Mouse (Mus musculus) forebrain, embryonic 13.5 days (tissue): ENCODE measurements around the gene Prpf39. TPM values are rescaled to one million over a fixed set of nuclear protein-coding genes. Genes with fewer than 3 reads are reported as not detected.

Experiments
- ATAC-seq: fragments of 200-750 bp; cut with Nextera tagmentation; 2 replicates; pipeline ENCODE4 v1.8.0; 2017
- H3K27ac ChIP-seq: fragments of 300-500 bp; sonication (generic); 2 replicates; pipeline ENCODE4 v1.5.1; 2015; ENCODE audit warnings: inconsistent platforms, mild to moderate bottlenecking, moderate library complexity
- H3K27me3 ChIP-seq: fragments of 300-500 bp; sonication (generic); 2 replicates; pipeline ENCODE4 v1.6.1; 2015; ENCODE audit warnings: mild to moderate bottlenecking, inconsistent platforms
- H3K36me3 ChIP-seq: fragments of 300-500 bp; sonication (generic); 2 replicates; pipeline ENCODE4 v1.6.1; 2015; ENCODE audit warnings: mild to moderate bottlenecking, inconsistent platforms; ENCODE audit not compliant: poor library complexity, severe bottlenecking
- H3K4me1 ChIP-seq: fragments of 300-500 bp; sonication (generic); 2 replicates; pipeline ENCODE4 v1.6.1; 2015; ENCODE audit warnings: inconsistent platforms
- H3K4me2 ChIP-seq: fragments of 300-500 bp; sonication (generic); 2 replicates; pipeline ENCODE4 v1.6.1; 2015; ENCODE audit warnings: inconsistent platforms, mild to moderate bottlenecking, moderate library complexity
- H3K4me3 ChIP-seq: fragments of 300-500 bp; sonication (generic); 2 replicates; pipeline ENCODE4 v1.5.1; 2015; ENCODE audit warnings: mild to moderate bottlenecking, inconsistent platforms
- H3K9ac ChIP-seq: fragments of 300-500 bp; sonication (generic); 2 replicates; pipeline ENCODE4 v1.6.1; 2015; ENCODE audit warnings: mild to moderate bottlenecking, inconsistent platforms
- H3K9me3 ChIP-seq: fragments of 300-500 bp; sonication (generic); replicated peaks from 2 replicates; pipeline ENCODE4 v1.6.1; 2016; ENCODE audit warnings: inconsistent platforms
- WGBS: fragments of 180-500 bp; shearing (Covaris S2); methylation state at CpG from one replicate; pipeline ENCODE4 v1.1.7; 2015; 5-methylcytosine and 5-hydroxymethylcytosine counted together
- polyA plus RNA-seq: library from polyadenylated mRNA; unstranded; fragments of >200 nt; fragmentation: Nextera tagmentation; extraction: Ambion mirVana; gene quantifications from 2 replicates; pipeline ENCODE4 v1.2.1, GENCODE M21; 2015

Prpf39 gene
- polyA plus RNA-seq, 1 experiment from 2014 or later, result 63.2 TPM

- Histone ChIP-seq H3K4me1 (peaks cover 40% of the 10 kb centered on the region), H3K4me2 (peak overlapping the region; percentile 93)
These were observed 36.9 kb downstream of the Prpf39 start for GRCm38 (mm10) chr12:65072911-65073610.

GRCm38 (mm10) chr12:65073611-65074178 is 37.6 kb downstream of the Prpf39 start, which contains the start of gene Fkbp3:
TSS of gene Fkbp3 (minus strand) at chr12:65074007.
- ATAC-seq, result peak; percentile 99
- WGBS, result 0% methylated on average over 49 of the region's 49 CpGs
- no peaks in the 10 kb centered on the region for H3K9me3 ChIP-seq

More at GRCm38 (mm10) chr12:65072911-65073610, 36.9 kb downstream of the Prpf39 start:
- ATAC-seq, result peak; percentile 69
- Histone ChIP-seq H3K36me3 (peaks cover 17% of the 10 kb centered on the region), H3K9me3 (no peaks in the 10 kb centered on the region), H3K9ac (peak overlapping the region; percentile 94), H3K27me3 (no peaks in the 10 kb centered on the region), H3K27ac (peak overlapping the region; percentile 94), H3K4me3 (peak overlapping the region; percentile 86)
- WGBS, result 3% methylated on average over 21 of the region's 21 CpGs

GRCm38 (mm10) chr12:65074651-65075050 is 38.5 kb downstream of the Prpf39 start:
- H3K36me3 ChIP-seq, result 0 out of 2 replicates have a peak, but pooled peaks cover 3% of the 10 kb centered on the region
- H3K4me2 ChIP-seq, result peak overlapping the region; percentile 93
- H3K9ac ChIP-seq, result 0 out of 2 replicates have a peak overlapping the region, but pooled peaks have one; percentile 68
- H3K27ac ChIP-seq, result peak overlapping the region; percentile 94; the same call in 1 of the 2 replicates
- no peaks in the 10 kb centered on the region for H3K9me3 ChIP-seq
- H3K4me3 ChIP-seq, result peak overlapping the region; percentile 86
- peaks cover 42% of the 10 kb centered on the region for H3K4me1 ChIP-seq
- no peaks in the 10 kb centered on the region for H3K27me3 ChIP-seq
- WGBS, result 40% methylated on average over 7 of the region's 7 CpGs
- no peak for ATAC-seq

More at GRCm38 (mm10) chr12:65073611-65074178, 37.6 kb downstream of the Prpf39 start, which contains the start of gene Fkbp3:
- H3K36me3 ChIP-seq, result peaks cover 10% of the 10 kb centered on the region
- H3K27me3 ChIP-seq, result no peaks in the 10 kb centered on the region
- H3K4me1 ChIP-seq, result peaks cover 42% of the 10 kb centered on the region
- peak within 1 kb of the TSS; percentile 94 for H3K27ac ChIP-seq
- peak within 1 kb of the TSS; percentile 94 for H3K9ac ChIP-seq
- H3K4me2 ChIP-seq, result peak within 1 kb of the TSS; percentile 93
- H3K4me3 ChIP-seq, result peak within 1 kb of the TSS; percentile 86

- H3K27me3 ChIP-seq, result no peaks in the 10 kb centered on the region
- H3K9me3 ChIP-seq, result no peaks in the 10 kb centered on the region
- peak within 1 kb of the TSS; percentile 94 for H3K27ac ChIP-seq
- H3K36me3 ChIP-seq, result peaks cover 5% of the 10 kb centered on the region
- 2% methylated on average over 39 of the region's 39 CpGs for WGBS
- H3K9ac ChIP-seq, result peak within 1 kb of the TSS; percentile 89
- ATAC-seq, result peak; percentile 52
- H3K4me2 ChIP-seq, result peak within 1 kb of the TSS; percentile 93
- H3K4me1 ChIP-seq, result peaks cover 42% of the 10 kb centered on the region
- H3K4me3 ChIP-seq, result peak within 1 kb of the TSS; percentile 86
These were observed 39.1 kb downstream of the Prpf39 start, which contains the start of gene Fancm for GRCm38 (mm10) chr12:65075085-65075732. TSS of gene Fancm (plus strand) at chr12:65075603.

- H3K27ac ChIP-seq, result peak overlapping the region; percentile 88
- H3K4me3 ChIP-seq, result peak overlapping the region; percentile 86
- peaks cover 10% of the 10 kb centered on the region for H3K36me3 ChIP-seq
- peak overlapping the region; percentile 89 for H3K9ac ChIP-seq
- no peaks in the 10 kb centered on the region for H3K9me3 ChIP-seq
- peak; percentile 11; the same call in 1 of the 2 replicates for ATAC-seq
- 0% methylated on average over 40 of the region's 41 CpGs for WGBS
- peaks cover 42% of the 10 kb centered on the region for H3K4me1 ChIP-seq
- peak overlapping the region; percentile 93 for H3K4me2 ChIP-seq
- H3K27me3 ChIP-seq, result no peaks in the 10 kb centered on the region
These were observed 39.7 kb downstream of the Prpf39 start for GRCm38 (mm10) chr12:65075733-65076310.

GRCm38 (mm10) chr12:65076906-65077305 is 40.8 kb downstream of the Prpf39 start:
- peak overlapping the region; percentile 93 for H3K4me2 ChIP-seq
- peak overlapping the region; percentile 86 for H3K4me3 ChIP-seq
- peaks cover 11% of the 10 kb centered on the region for H3K36me3 ChIP-seq
- WGBS, result 91% methylated on average over 9 of the region's 9 CpGs
- no peak overlapping the region for H3K27ac ChIP-seq
- H3K9ac ChIP-seq, result peak overlapping the region; percentile 89; the same call in 1 of the 2 replicates
- H3K4me1 ChIP-seq, result peaks cover 42% of the 10 kb centered on the region
- no peaks in the 10 kb centered on the region for H3K27me3 ChIP-seq
- H3K9me3 ChIP-seq, result no peaks in the 10 kb centered on the region
- no peak for ATAC-seq

GRCm38 (mm10) chr12:65108746-65109145 is 72.6 kb downstream of the Prpf39 start:
- no peaks in the 10 kb centered on the region for H3K4me1 ChIP-seq
- H3K4me3 ChIP-seq, result no peak overlapping the region
- no peak for ATAC-seq
- H3K9me3 ChIP-seq, result no peaks in the 10 kb centered on the region
- no peak overlapping the region for H3K27ac ChIP-seq
- H3K36me3 ChIP-seq, result peaks cover 36% of the 10 kb centered on the region
- H3K4me2 ChIP-seq, result no peak overlapping the region
- no peak overlapping the region for H3K9ac ChIP-seq
- no peaks in the 10 kb centered on the region for H3K27me3 ChIP-seq
- 74% methylated on average over 1 of the region's 1 CpGs for WGBS

- Histone ChIP-seq H3K9me3 (no peaks in the 10 kb centered on the region), H3K36me3 (peaks cover 38% of the 10 kb centered on the region), H3K4me2 (no peak overlapping the region), H3K27me3 (no peaks in the 10 kb centered on the region), H3K9ac (no peak overlapping the region), H3K4me1 (no peaks in the 10 kb centered on the region), H3K27ac (no peak overlapping the region), H3K4me3 (no peak overlapping the region)
- ATAC-seq, result no peak
- WGBS, result 91% methylated on average over 3 of the region's 3 CpGs
These were observed 75.4 kb downstream of the Prpf39 start for GRCm38 (mm10) chr12:65111503-65111902.

GRCm38 (mm10) chr12:65112811-65113210 is 76.7 kb downstream of the Prpf39 start:
- ATAC-seq, result no peak
- 94% methylated on average over 1 of the region's 1 CpGs for WGBS
- Histone ChIP-seq H3K9ac (no peak overlapping the region), H3K9me3 (no peaks in the 10 kb centered on the region), H3K27ac (no peak overlapping the region), H3K4me1 (no peaks in the 10 kb centered on the region), H3K4me2 (no peak overlapping the region), H3K36me3 (peaks cover 43% of the 10 kb centered on the region), H3K27me3 (no peaks in the 10 kb centered on the region), H3K4me3 (no peak overlapping the region)
